Mouse (Mus musculus): ENCODE results near the gene Ttll7.

DNA sequence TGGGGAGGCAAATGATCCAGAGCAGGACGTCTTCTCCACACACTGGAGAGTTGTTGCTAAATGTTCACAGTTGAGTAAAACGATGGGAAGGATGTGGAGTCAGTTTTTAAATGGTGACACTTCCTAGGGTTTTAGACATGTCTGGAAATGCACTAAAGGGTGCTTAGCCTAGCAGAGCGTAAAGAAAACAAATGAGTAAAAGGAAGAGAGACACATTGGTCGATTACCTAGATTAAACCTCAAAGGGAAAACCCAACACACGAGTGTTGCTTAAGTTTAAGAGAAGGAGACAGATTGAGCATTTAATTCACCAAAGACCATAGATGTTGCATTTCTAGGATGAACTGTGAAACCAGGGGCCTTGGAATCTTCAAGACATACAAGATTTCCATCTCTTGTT is 76.8 kb downstream of the Ttll7 start:
- TF ChIP-seq CTCF (IDR thresholded peaks at IDR 0.05; ENCODE audit: low read depth) (no peak), EP300 (IDR thresholded peaks at IDR 0.05; ENCODE audit: low read depth) (no peak)

All from liver, embryonic 14.5 days (tissue).